Mouse (Mus musculus): ENCODE measurements at regions not wholly inside any gene's neighbourhood (a gene's known extent, or its start where the extent isn't known, plus 50 kb on each side); places are given as distances from the start of the nearest gene placed in this dataset.

DNA sequence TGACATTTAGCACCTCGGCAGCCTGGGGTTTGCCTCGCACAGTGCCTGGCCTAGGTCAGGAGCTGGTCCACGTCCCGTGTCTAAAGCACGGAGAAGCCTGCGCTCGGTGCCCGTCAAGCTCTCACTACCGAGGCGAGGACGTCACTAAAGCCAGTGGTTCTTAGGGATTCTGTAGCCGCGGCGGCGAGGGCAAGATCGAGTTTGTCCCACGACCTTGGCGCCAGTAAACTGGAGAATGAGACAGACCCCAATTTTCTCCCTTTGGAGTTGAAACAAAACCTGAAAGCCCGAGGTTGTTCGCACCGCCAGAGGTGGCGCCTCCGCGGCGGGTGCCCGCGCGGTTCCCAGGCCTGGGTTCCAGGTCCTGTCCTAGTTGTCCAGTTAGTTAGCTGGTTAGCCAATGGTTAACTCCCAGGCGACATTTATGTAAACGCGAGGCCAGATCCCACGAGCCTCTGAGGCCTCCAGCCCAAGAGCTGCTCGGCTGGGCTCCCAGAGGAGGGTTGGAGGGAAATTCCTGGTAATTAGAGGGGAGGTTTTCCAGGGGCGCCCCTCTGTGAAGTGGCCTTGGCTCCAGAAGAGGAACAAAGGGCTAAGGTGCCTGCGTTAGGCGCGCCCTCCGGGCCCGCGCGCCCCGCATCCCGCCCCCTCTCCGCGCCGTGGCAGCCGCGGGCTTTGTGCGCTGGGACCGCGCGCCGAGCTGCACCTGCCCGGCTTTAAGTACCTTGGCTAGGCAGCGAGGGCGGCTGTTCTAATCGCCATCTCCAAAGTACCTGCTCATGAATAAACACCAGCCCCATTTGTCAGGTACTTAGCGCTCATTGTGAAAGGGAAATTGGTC lies 74.0 kb downstream of the Rhcg start:
- Histone ChIP-seq H3K4me1 (ENCODE audit: control insufficient read depth, insufficient read depth, low read length) (no peaks in the 10 kb centered on the region), H3K36me3 (ENCODE audit: control insufficient read depth, insufficient read depth, low read length) (no peaks in the 10 kb centered on the region), H3K27me3 (replicated peaks; ENCODE audit: control insufficient read depth, insufficient read depth, low read length) (no peaks in the 10 kb centered on the region), H3K4me3 (ENCODE audit: insufficient read depth, low read depth, low read length) (no peak overlapping the region), H3K27ac (ENCODE audit: insufficient read depth, low read depth, low read length) (no peak overlapping the region)
- no peak for DNase-seq
- no peak for TF ChIP-seq CTCF (conservative IDR thresholded peaks at IDR 0.05; ENCODE audit: insufficient read depth, insufficient read length, low read depth, low read length)
- no peak for TF ChIP-seq POLR2A (IDR thresholded peaks at IDR 0.05; ENCODE audit: low read depth, low read length)
- 2% methylated on average over 58 of the region's 58 CpGs for WGBS

DNA sequence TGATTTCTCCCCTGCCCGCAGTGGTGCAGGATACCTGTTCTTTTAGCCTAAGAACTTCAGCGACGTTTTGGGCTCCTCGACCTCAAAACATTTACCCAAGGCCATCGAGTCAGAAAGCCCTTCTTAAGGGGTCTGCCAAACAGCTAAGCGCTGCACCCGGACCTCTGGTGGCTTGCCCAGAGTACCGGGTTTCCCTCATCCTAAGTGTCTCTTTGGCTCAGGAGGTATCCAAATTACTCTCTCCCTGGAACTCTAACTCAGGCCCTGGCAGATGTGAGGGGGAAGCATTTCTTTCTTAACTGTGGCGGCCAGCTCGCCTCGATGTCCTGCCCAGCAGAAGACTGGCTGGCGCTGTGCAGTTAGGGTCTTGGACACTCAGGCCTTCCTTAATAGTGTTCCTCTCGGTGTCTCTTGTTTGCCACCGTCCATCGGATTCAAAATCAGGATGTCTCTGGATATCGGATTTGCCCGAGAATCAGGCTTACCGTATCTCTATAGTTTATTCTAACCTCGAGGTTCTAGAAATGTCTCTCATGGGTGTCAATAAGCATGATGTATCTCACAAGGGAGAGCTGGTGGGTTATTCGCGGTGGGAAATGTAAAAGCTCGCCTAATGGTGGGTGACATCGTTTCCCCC lies 75.0 kb downstream of the Rhcg start:
- 2% methylated on average over 23 of the region's 23 CpGs for WGBS
- Histone ChIP-seq H3K27ac (ENCODE audit: insufficient read depth, low read depth, low read length) (no peak overlapping the region), H3K36me3 (ENCODE audit: control insufficient read depth, insufficient read depth, low read length) (no peaks in the 10 kb centered on the region), H3K4me1 (ENCODE audit: control insufficient read depth, insufficient read depth, low read length) (no peaks in the 10 kb centered on the region), H3K27me3 (replicated peaks; ENCODE audit: control insufficient read depth, insufficient read depth, low read length) (no peaks in the 10 kb centered on the region), H3K4me3 (ENCODE audit: insufficient read depth, low read depth, low read length) (no peak overlapping the region)
- TF ChIP-seq CTCF (conservative IDR thresholded peaks at IDR 0.05; ENCODE audit: insufficient read depth, insufficient read length, low read depth, low read length) (no peak), POLR2A (IDR thresholded peaks at IDR 0.05; ENCODE audit: low read depth, low read length) (no peak)
- no peak for DNase-seq

DNA sequence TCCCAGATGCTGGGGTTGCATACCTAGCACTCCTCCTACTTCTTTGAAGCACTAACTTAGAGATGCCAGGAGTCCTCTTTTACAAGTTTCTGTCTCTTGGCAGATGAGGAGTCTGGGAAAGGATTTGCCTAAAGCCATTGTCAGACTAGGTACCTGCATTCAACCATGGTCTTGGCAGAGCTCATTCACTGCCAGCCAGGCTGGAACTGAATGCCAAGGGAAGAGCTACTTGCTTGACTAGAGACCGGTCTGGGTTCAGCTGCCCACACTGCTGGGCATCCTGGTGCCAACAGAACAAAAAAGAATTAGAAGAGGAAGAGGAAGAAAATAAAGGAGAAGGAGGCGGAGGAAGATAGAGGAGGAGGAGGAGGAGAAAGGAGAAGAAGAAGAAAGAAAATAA lies 74.1 kb upstream of the Polg start:
- Histone ChIP-seq H3K36me3 (ENCODE audit: control insufficient read depth, insufficient read depth, low read length) (no peaks in the 10 kb centered on the region), H3K4me3 (ENCODE audit: insufficient read depth, low read depth, low read length) (no peak overlapping the region), H3K27me3 (replicated peaks; ENCODE audit: control insufficient read depth, insufficient read depth, low read length) (peaks cover 4% of the 10 kb centered on the region; the same call in 1 of the 2 replicates), H3K27ac (ENCODE audit: insufficient read depth, low read depth, low read length) (no peak overlapping the region), H3K4me1 (ENCODE audit: control insufficient read depth, insufficient read depth, low read length) (no peaks in the 10 kb centered on the region)
- TF ChIP-seq CTCF (conservative IDR thresholded peaks at IDR 0.05; ENCODE audit: insufficient read depth, insufficient read length, low read depth, low read length) (no peak), POLR2A (IDR thresholded peaks at IDR 0.05; ENCODE audit: low read depth, low read length) (no peak)
- DNase-seq, result no peak
- 21% methylated on average over 2 of the region's 2 CpGs for whole genome bisulfite sequencing

DNA sequence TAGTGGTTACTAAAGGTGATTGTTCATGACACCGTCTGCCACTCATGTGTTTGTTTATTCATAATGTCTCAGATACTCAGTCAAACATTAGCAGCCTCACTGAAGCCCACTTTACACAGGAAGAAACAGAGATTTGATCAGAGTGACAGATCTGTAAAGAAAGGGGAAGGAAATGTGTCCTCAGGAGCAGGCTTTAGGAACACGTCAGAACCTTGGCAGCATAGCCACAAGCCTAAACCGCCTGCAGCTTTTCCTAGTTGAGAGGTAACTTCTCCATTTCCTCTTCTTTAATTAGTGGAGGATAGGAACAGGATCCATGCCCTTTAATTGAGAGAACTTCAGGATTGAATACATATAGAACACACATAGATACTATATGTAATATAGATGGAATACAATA lies 73.3 kb upstream of the Polg start:
- no peaks in the 10 kb centered on the region for H3K36me3 ChIP-seq (ENCODE audit: control insufficient read depth, insufficient read depth, low read length)
- H3K4me1 ChIP-seq (ENCODE audit: control insufficient read depth, insufficient read depth, low read length), result no peaks in the 10 kb centered on the region
- DNase-seq, result no peak
- peaks cover 4% of the 10 kb centered on the region; the same call in 1 of the 2 replicates for H3K27me3 ChIP-seq (replicated peaks; ENCODE audit: control insufficient read depth, insufficient read depth, low read length)
- no peak for TF ChIP-seq CTCF (conservative IDR thresholded peaks at IDR 0.05; ENCODE audit: insufficient read depth, insufficient read length, low read depth, low read length)
- TF ChIP-seq POLR2A (IDR thresholded peaks at IDR 0.05; ENCODE audit: low read depth, low read length), result no peak
- no peak overlapping the region for H3K27ac ChIP-seq (ENCODE audit: insufficient read depth, low read depth, low read length)
- 10% methylated on average over 3 of the region's 3 CpGs for WGBS
- no peak overlapping the region for H3K4me3 ChIP-seq (ENCODE audit: insufficient read depth, low read depth, low read length)

DNA sequence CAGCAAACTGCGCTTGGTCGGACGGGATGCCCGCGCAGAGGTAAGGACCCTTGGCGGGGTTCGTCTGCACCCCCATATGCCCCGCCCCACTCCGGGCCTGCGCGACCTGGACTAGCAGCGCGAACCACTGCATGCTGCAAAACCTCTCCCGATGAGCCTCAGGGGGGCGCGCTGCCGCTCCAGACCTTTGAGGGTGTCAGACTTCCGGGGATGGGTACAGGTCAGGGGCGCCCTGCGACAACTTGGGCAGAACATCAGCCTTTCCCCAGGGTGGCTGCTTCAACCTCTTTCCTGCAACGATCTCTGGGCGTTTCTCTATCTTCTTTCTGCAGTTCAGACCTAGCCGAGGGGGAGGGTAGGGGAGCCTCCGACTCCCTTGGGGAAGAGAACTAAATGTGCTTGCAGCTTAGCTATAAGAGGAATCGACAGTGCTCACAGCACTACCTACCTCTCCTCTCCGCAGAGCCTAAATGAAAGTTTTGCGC lies 70.0 kb upstream of the Polg start:
- no peaks in the 10 kb centered on the region for H3K36me3 ChIP-seq (ENCODE audit: control insufficient read depth, insufficient read depth, low read length)
- peaks cover 4% of the 10 kb centered on the region; the same call in 1 of the 2 replicates for H3K27me3 ChIP-seq (replicated peaks; ENCODE audit: control insufficient read depth, insufficient read depth, low read length)
- no peaks in the 10 kb centered on the region for H3K4me1 ChIP-seq (ENCODE audit: control insufficient read depth, insufficient read depth, low read length)
- no peak for DNase-seq
- 2% methylated on average over 27 of the region's 27 CpGs for WGBS
- TF ChIP-seq CTCF (conservative IDR thresholded peaks at IDR 0.05; ENCODE audit: insufficient read depth, insufficient read length, low read depth, low read length) (no peak), POLR2A (IDR thresholded peaks at IDR 0.05; ENCODE audit: low read depth, low read length) (no peak)
- H3K4me3 ChIP-seq (ENCODE audit: insufficient read depth, low read depth, low read length), result no peak overlapping the region
- no peak overlapping the region for H3K27ac ChIP-seq (ENCODE audit: insufficient read depth, low read depth, low read length)

DNA sequence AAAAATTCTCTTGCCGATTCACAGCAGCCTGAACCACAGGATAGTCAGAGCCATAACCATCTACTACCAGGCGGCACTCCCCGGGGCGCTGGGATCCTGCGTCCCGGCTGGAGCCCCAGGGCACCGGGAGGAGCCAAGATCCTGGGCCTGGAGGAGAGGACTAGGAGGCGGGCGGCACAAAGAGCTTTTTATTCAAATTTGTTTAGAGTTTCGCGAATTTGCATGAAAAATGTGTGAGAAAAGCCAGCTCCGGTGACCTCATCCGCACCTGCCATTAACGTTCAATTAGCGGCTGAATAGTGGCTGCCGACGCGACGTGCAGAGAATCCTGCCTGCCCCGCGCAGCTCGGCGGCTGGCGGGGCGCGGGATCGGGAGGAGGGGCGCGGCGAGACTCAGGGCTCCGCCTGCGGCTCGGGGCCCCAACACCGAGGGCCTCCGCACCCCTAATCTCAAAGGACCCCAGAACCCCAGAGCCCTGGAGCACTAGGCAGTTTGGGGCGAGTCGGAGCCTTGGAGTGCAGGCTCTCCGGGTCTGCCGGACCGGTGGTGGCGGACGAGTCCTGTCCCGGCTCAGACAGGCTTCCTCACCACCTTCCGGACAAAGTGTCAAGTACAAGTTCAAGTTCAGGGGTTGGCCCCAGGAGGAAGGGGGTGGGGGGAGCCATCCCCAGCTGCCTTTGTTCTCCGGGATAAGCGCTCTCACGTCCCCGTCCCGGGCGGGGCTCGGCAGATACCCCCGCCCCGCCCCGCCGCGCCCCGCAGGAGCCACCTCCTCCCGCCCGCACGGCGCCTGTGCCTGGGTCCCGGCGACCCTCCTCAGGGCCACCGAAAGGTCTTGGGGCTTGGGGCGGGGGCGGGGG lies 69.3 kb upstream of the Polg start:
- peaks cover 4% of the 10 kb centered on the region; the same call in 1 of the 2 replicates for H3K27me3 ChIP-seq (replicated peaks; ENCODE audit: control insufficient read depth, insufficient read depth, low read length)
- 2% methylated on average over 65 of the region's 66 CpGs for WGBS
- no peaks in the 10 kb centered on the region for H3K4me1 ChIP-seq (ENCODE audit: control insufficient read depth, insufficient read depth, low read length)
- TF ChIP-seq POLR2A (IDR thresholded peaks at IDR 0.05; ENCODE audit: low read depth, low read length), result no peak
- TF ChIP-seq CTCF (conservative IDR thresholded peaks at IDR 0.05; ENCODE audit: insufficient read depth, insufficient read length, low read depth, low read length), result no peak
- DNase-seq, result peak; percentile 23
- no peaks in the 10 kb centered on the region for H3K36me3 ChIP-seq (ENCODE audit: control insufficient read depth, insufficient read depth, low read length)
- H3K27ac ChIP-seq (ENCODE audit: insufficient read depth, low read depth, low read length), result no peak overlapping the region
- H3K4me3 ChIP-seq (ENCODE audit: insufficient read depth, low read depth, low read length), result no peak overlapping the region

All from kidney, adult 2 months (tissue).